Mouse (Mus musculus) kidney, adult 2 months (tissue): ENCODE measurements at regions not wholly inside any gene's neighbourhood (a gene's known extent, or its start where the extent isn't known, plus 50 kb on each side); places are given as distances from the start of the nearest gene placed in this dataset.

Source experiments
- DNase-seq: peaks from one replicate; pipeline ENCODE4 v3.0.0; 2021
- H3K27ac ChIP-seq: fragments of 200-500 bp; 2 replicates; pipeline ENCODE4 v1.5.1; 2012; ENCODE audit warnings: low read depth, low read length, control low read depth, inconsistent platforms; ENCODE audit not compliant: insufficient read depth
- H3K27me3 ChIP-seq: fragments of 200-500 bp; replicated peaks from 2 replicates; pipeline ENCODE4 v1.6.1; 2012; ENCODE audit warnings: mild to moderate bottlenecking, moderate library complexity, low read length, inconsistent platforms; ENCODE audit not compliant: control insufficient read depth, insufficient read depth
- H3K36me3 ChIP-seq: fragments of 200-500 bp; 2 replicates; pipeline ENCODE4 v1.6.1; 2012; ENCODE audit warnings: mild to moderate bottlenecking, moderate library complexity, low read length, inconsistent platforms; ENCODE audit not compliant: control insufficient read depth, insufficient read depth
- H3K4me1 ChIP-seq: fragments of 200-500 bp; 2 replicates; pipeline ENCODE4 v1.6.1; 2011; ENCODE audit warnings: low read length; ENCODE audit not compliant: control insufficient read depth, insufficient read depth
- H3K4me3 ChIP-seq: fragments of 200-500 bp; 2 replicates; pipeline ENCODE4 v1.5.1; 2011; ENCODE audit warnings: mild to moderate bottlenecking, low read depth, low read length, control low read depth; ENCODE audit not compliant: insufficient read depth
- CTCF ChIP-seq: fragments of 200-500 bp; conservative IDR thresholded peaks from 2 replicates; pipeline ENCODE4 v1.5.1; 2011; ENCODE audit warnings: low read depth, mild to moderate bottlenecking, control low read depth, low read length, moderate library complexity, mixed read lengths; ENCODE audit not compliant: insufficient read depth, insufficient read length
- POLR2A ChIP-seq: fragments of 200-500 bp; IDR thresholded peaks from one replicate; pipeline ENCODE4 v1.6.1; 2011; ENCODE audit warnings: low read depth, low read length, control low read depth
- WGBS: fragments of 180-500 bp; shearing (Covaris S2); methylation state at CpG from one replicate; pipeline ENCODE4 v1.1.7; 2018; 5-methylcytosine and 5-hydroxymethylcytosine counted together

- Histone ChIP-seq H3K27me3 (no peaks in the 10 kb centered on the region), H3K27ac (no peak overlapping the region), H3K4me1 (no peaks in the 10 kb centered on the region), H3K4me3 (no peak overlapping the region), H3K36me3 (no peaks in the 10 kb centered on the region)
- TF ChIP-seq POLR2A: no peak
- no peak; the same call in 1 of the 2 replicates for TF ChIP-seq CTCF
- 87% methylated on average over 3 of the region's 3 CpGs for WGBS
- no peak for DNase-seq
Observed at GRCm38 (mm10) chr10:99413455-99413854, 150.4 kb downstream of the Dusp6 start.

GRCm38 (mm10) chr10:99416271-99416670 is 153.2 kb downstream of the Dusp6 start:
- TF ChIP-seq CTCF (no peak), POLR2A (no peak)
- no peak for DNase-seq
- Histone ChIP-seq H3K27ac (no peak overlapping the region), H3K36me3 (no peaks in the 10 kb centered on the region), H3K4me1 (no peaks in the 10 kb centered on the region), H3K27me3 (no peaks in the 10 kb centered on the region), H3K4me3 (no peak overlapping the region)
- WGBS: 56% methylated on average over 8 of the region's 8 CpGs

- no peak overlapping the region for H3K27ac ChIP-seq
- no peaks in the 10 kb centered on the region for H3K4me1 ChIP-seq
- DNase-seq: peak; percentile 18
- no peak overlapping the region for H3K4me3 ChIP-seq
- H3K27me3 ChIP-seq: no peaks in the 10 kb centered on the region
- 73% methylated on average over 3 of the region's 3 CpGs for WGBS
- no peak for TF ChIP-seq POLR2A
- no peak for TF ChIP-seq CTCF
- no peaks in the 10 kb centered on the region for H3K36me3 ChIP-seq
Observed at GRCm38 (mm10) chr10:99416896-99417479, 154.0 kb downstream of the Dusp6 start.

GRCm38 (mm10) chr10:99417591-99417990 is 154.6 kb downstream of the Dusp6 start:
- Histone ChIP-seq H3K27ac (no peak overlapping the region), H3K36me3 (no peaks in the 10 kb centered on the region), H3K4me1 (no peaks in the 10 kb centered on the region), H3K27me3 (no peaks in the 10 kb centered on the region), H3K4me3 (no peak overlapping the region)
- TF ChIP-seq POLR2A (no peak), CTCF (no peak)
- DNase-seq: no peak
- 67% methylated on average over 7 of the region's 7 CpGs for WGBS

GRCm38 (mm10) chr10:99418497-99418896 is 155.5 kb downstream of the Dusp6 start:
- Histone ChIP-seq H3K4me1 (no peaks in the 10 kb centered on the region), H3K4me3 (no peak overlapping the region), H3K27me3 (no peaks in the 10 kb centered on the region), H3K36me3 (no peaks in the 10 kb centered on the region), H3K27ac (no peak overlapping the region)
- DNase-seq: no peak
- no peak for TF ChIP-seq CTCF
- TF ChIP-seq POLR2A: no peak

- WGBS: 77% methylated on average over 7 of the region's 7 CpGs
- TF ChIP-seq POLR2A (no peak), CTCF (no peak)
- Histone ChIP-seq H3K27ac (no peak overlapping the region), H3K27me3 (no peaks in the 10 kb centered on the region), H3K4me1 (no peaks in the 10 kb centered on the region), H3K36me3 (no peaks in the 10 kb centered on the region), H3K4me3 (no peak overlapping the region)
- DNase-seq: no peak
Observed at GRCm38 (mm10) chr10:99419532-99419931, 156.5 kb downstream of the Dusp6 start.

- H3K27ac ChIP-seq: no peak overlapping the region
- no peak for TF ChIP-seq POLR2A
- H3K4me3 ChIP-seq: no peak overlapping the region
- WGBS: 77% methylated on average over 5 of the region's 5 CpGs
- no peaks in the 10 kb centered on the region for H3K36me3 ChIP-seq
- peak; percentile 78 for DNase-seq
- no peaks in the 10 kb centered on the region for H3K4me1 ChIP-seq
- no peaks in the 10 kb centered on the region for H3K27me3 ChIP-seq
Observed at GRCm38 (mm10) chr10:99423406-99423805, 160.4 kb downstream of the Dusp6 start.
